Mouse (Mus musculus) heart, postnatal 14 days (tissue): Measurements from ENCODE around the gene Ar. TPM values are rescaled to one million over a fixed set of nuclear protein-coding genes. Genes with fewer than 3 reads are reported as not detected.

Source experiments
- DNase-seq, 2 experiments: peaks; one replicate each; pipeline ENCODE4 v3.0.0; 2021 to 2022
- intact Hi-C: fragments of 180-260 bp; cut with DNase I; formaldehyde crosslinking; loops from one replicate; pipeline ENCODE4 v1.15.1; 2025
- long read RNA-seq, 2 experiments: library from polyadenylated mRNA; stranded (forward); transcript quantifications; one replicate each; pipeline ENCODE4 v2.0.0; 2021
- total RNA-seq, 2 experiments: library from RNA; stranded (reverse); gene quantifications; 2 replicates each; pipeline ENCODE4 v1.2.3; 2021

Ar gene
- total RNA-seq: 1 to 10 TPM; 1.9 to 3.0 TPM
- long read RNA-seq, experiment 1, partial matches to known transcripts: 0 of 2 reads
- long read RNA-seq, experiment 1, other reads (novel, unspliced or antisense): 2 of 2 reads
- long read RNA-seq, experiment 2, partial matches to known transcripts: 0 of 1 reads
- long read RNA-seq, experiment 2, other reads (novel, unspliced or antisense): 1 of 1 reads

DNA sequence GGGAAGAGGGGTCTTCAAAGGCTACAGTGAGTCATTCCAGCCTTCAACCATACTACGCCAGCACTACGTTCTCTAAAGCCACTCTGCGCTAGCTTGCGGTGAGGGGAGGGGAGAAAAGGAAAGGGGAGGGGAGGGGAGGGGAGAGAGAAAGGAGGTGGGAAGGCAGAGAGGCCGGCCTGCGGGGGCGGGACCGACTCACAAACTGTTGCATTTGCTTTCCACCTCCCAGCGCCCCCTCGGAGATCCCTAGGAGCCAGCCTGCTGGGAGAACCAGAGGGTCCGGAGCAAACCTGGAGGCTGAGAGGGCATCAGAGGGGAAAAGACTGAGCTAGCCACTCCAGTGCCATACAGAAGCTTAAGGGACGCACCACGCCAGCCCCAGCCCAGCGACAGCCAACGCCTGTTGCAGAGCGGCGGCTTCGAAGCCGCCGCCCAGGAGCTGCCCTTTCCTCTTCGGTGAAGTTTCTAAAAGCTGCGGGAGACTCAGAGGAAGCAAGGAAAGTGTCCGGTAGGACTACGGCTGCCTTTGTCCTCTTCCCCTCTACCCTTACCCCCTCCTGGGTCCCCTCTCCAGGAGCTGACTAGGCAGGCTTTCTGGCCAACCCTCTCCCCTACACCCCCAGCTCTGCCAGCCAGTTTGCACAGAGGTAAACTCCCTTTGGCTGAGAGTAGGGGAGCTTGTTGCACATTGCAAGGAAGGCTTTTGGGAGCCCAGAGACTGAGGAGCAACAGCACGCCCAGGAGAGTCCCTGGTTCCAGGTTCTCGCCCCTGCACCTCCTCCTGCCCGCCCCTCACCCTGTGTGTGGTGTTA is at the start of gene Ar:
Ar (plus strand) TSS at position 239 of the 812 bp plus-strand sequence.
- peak; percentile 24 to 30 for DNase-seq
- intact Hi-C loops: loop anchor here (5.0 to 10.0 kb wide), 2 partner anchors 234 to 1136 kb away; no protein-coding TSS in a partner anchor

- intact Hi-C loops: loop anchor here (5.0 to 10.0 kb wide), 2 partner anchors 232 to 1135 kb away; no protein-coding TSS in a partner anchor
- DNase-seq: peak; percentile 6 to 8
Measured at GRCm38 (mm10) chrX:98149724-98150392, 1.3 kb downstream of the Ar start.

DNA sequence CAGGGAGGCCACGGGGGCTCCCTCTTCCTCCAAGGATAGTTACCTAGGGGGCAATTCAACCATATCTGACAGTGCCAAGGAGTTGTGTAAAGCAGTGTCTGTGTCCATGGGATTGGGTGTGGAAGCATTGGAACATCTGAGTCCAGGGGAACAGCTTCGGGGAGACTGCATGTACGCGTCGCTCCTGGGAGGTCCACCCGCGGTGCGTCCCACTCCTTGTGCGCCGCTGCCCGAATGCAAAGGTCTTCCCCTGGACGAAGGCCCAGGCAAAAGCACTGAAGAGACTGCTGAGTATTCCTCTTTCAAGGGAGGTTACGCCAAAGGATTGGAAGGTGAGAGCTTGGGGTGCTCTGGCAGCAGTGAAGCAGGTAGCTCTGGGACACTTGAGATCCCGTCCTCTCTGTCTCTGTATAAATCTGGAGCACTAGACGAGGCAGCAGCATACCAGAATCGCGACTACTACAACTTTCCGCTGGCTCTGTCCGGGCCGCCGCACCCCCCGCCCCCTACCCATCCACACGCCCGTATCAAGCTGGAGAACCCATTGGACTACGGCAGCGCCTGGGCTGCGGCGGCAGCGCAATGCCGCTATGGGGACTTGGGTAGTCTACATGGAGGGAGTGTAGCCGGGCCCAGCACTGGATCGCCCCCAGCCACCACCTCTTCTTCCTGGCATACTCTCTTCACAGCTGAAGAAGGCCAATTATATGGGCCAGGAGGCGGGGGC is 2.0 kb downstream of the Ar start:
- peak; percentile 1 to 6 for DNase-seq
- intact Hi-C loops: no loop called here

GRCm38 (mm10) chrX:98189759-98190158 is 41.2 kb downstream of the Ar start:
- no peak for DNase-seq

DNA sequence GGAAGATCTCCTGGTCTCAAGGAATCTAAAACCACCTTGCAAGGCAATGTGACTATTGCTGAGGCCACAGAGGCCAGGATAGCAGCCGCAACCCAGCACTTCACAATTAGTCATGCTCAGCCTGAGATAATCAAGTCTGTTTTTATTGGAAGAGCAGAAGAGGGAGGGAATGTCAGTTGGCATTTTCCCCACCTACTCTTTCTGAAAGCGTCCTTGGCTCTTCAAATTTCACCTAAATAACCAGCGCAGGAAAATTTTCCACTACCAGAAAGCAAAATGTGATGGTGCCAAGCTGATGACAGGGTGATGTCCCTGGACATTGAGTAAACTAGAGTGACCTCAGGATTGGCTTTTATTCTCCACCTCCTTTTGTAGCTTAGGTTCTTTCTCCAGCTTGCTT is 57.2 kb downstream of the Ar start:
- DNase-seq: peak in 1 of 2 experiments; percentile 1
- intact Hi-C loops: no loop called here

More at GRCm38 (mm10) chrX:98189759-98190158, 41.2 kb downstream of the Ar start:
- intact Hi-C loops: no loop called here

DNA sequence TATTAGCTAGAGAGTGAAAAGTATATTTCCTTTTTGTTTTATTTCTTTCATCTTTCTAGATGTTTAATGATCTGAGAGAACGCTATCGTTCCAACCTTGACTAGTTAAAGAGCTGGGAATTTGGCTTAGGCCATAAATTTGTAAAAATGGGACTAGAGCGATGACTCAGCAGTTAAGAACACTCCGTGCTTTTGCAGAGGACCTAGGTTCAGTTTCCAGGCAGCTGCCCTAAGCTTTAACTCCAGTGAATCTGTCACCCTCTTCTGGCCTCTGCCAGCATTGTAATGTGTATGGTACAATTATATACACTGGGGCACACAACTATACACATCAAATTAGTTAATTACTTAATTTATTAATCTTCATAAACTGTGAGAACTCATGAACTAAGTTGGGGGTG is 58.6 kb downstream of the Ar start:
- intact Hi-C loops: no loop called here
- no peak for DNase-seq

GRCm38 (mm10) chrX:98216103-98216502 is 67.5 kb downstream of the Ar start:
- no peak for DNase-seq
- intact Hi-C loops: no loop called here

GRCm38 (mm10) chrX:98239011-98239410 is 90.4 kb downstream of the Ar start:
- DNase-seq: no peak
- intact Hi-C loops: no loop called here

DNA sequence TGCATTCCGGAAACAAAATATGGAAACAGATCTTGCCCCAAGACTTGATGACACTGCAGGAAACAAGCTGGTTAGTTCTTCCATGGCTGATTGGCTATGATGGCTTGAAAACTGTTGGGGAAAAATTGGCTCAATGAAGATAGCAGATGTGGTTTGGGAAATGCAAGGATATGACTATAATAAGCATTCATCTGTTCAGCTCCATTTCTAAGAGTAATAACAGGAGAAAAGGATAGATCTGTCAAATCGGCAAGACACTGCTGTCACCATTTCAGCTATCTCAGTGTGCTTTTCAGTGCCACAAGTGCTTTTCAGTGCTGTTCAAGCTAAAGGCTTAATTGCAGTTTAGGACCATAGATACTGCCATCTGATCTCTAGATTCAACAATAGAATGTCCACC is 96.5 kb downstream of the Ar start:
- intact Hi-C loops: no loop called here
- DNase-seq: no peak

- DNase-seq: no peak
- intact Hi-C loops: no loop called here
Measured at GRCm38 (mm10) chrX:98248363-98248762, 99.8 kb downstream of the Ar start.

DNA sequence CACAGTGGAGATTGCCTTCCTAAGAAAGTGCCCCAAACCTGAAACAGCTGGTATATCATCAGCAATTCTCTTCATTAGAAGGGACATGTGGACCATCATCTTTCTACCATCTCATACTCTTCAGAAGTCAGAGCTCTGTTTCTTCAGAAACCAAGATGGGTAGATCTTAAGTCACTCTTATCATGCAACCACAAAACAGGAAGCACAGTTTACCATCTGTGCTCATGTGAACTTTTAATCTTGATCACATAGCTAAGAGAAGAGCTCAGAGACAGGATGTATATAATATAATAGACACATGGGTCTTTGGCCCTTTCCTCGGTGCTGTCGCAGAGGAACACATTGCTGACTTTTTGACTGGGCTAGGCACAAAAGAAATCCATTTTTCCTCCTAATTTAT is 111.1 kb downstream of the Ar start:
- no peak for DNase-seq
- intact Hi-C loops: no loop called here

- no peak for DNase-seq
- intact Hi-C loops: no loop called here
Measured at GRCm38 (mm10) chrX:98265755-98266154, 117.2 kb downstream of the Ar start.

GRCm38 (mm10) chrX:98271361-98271760 is 122.8 kb downstream of the Ar start:
- no peak for DNase-seq
- intact Hi-C loops: no loop called here

DNA sequence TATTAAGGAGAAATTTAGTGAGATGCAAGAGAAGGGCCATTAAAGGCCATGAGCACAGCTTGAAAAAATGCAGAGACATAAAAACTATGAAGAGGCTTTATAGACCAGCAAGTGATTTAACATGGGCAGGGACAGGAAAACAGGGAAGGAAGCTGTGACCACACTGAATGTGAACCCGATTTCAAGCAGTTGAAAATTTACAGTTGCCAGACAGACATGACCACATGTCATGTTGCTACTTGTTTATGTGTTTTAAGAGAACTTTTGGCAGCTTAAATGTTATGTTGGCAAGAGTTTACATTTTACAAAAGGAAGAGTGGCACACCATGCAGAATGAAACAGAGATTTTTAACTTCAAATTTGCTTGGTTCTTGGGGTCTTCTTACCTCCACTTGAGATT is 143.2 kb downstream of the Ar start:
- DNase-seq: no peak
- intact Hi-C loops: no loop called here

- DNase-seq: no peak
- intact Hi-C loops: no loop called here
Measured at GRCm38 (mm10) chrX:98300685-98301084, 152.1 kb downstream of the Ar start.

- intact Hi-C loops: no loop called here
- DNase-seq: no peak
Measured at GRCm38 (mm10) chrX:98301924-98302323, 153.4 kb downstream of the Ar start.

DNA sequence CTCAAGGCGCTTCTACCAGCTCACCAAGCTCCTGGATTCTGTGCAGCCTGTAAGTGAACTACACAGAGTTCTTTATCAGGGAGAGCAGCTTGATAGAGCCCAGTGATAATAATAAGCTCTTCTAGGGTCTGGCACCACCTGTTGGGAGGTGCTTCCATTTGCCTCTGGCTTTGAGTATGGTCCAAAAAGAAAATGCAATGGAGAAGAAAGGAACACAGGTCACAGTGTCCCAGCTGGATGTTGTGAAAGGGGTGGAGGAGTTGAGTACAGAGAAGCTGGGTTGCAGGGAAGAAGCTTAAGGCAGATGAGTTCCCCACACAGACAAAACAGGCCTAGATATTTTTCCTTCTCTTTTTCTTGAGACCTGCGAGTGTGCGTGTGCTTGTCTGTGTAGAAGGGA is 167.4 kb downstream of the Ar start:
- intact Hi-C loops: no loop called here

GRCm38 (mm10) chrX:98317483-98317882 is 168.9 kb downstream of the Ar start:
- intact Hi-C loops: no loop called here
- no peak for DNase-seq

More for the DNA sequence above, 167.4 kb downstream of the Ar start:
- DNase-seq: no peak

DNA sequence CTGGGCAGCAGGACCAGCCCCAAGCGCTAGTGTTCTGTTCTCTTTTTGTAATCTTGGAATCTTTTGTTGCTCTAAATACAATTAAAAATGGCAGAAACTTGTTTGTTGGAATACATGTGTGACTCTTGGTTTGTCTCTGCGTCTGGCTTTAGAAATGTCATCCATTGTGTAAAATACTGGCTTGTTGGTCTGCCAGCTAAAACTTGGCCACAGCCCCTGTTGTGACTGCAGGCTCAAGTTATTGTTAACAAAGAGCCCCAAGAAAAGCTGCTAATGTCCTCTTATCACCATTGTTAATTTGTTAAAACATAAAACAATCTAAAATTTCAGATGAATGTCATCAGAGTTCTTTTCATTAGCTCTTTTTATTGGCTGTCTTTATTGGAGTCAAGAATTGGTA is 174.5 kb downstream of the Ar start:
- intact Hi-C loops: no loop called here
- peak in 1 of 2 experiments; percentile 4 for DNase-seq

DNA sequence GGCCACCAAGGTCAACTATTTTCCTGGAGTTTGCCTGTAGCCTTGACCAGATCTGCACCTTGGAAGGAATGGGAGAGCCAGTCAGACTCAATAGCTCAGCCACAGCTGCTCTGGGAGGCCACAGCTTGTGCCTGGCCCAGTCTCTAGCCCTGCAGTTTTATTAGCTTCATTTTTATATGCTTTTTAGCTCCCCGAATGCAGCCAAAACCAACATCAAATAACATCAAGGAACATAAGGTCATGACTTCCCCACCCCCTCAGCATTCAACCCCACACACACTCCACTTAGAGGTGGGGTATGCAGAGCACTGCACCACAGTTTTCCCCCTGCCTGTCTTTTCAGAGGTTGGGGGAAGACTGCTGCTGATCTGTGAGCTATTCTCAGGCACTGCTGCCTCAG is 198.9 kb downstream of the Ar start:
- no peak for DNase-seq
- intact Hi-C loops: no loop called here

- intact Hi-C loops: no loop called here
- peak; percentile 44 to 67 for DNase-seq
Measured at GRCm38 (mm10) chrX:98348036-98348435, 199.5 kb downstream of the Ar start.
